Mouse (Mus musculus): ENCODE measurements around the gene Polr1a.

The Polr1a gene

DNA sequence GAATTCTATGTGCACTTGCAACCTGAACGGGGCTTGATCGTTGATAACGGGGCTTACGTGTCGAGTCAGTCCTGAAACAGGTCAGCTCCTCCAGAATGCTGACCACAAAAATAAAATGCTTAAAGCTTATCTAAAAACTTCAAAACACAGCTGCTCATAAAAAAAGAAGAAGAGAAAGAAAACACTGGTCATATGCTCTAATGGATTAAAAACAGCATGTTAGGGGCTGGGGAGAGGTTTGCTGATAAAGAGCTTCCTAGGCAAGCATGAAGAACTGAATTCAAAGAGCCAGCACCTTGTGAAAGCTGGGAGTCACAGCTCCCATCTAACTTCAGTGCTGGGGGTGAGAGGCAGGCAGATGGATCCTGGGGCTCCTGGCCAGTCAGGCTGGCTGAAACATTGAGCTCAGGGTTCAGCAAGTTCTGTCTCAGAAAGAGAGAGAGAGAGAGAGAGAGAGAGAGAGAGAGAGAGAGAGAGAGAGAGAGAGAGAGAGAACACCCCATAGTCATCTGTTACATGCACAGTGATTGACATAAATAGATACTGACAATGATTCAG is 92.4 kb downstream of the Polr1a start:
- no peak for DNase-seq

- no peak for DNase-seq
These were observed 98.8 kb downstream of the Polr1a start for GRCm38 (mm10) chr6:72007411-72008212.

- DNase-seq, result no peak
These were observed 99.4 kb downstream of the Polr1a start for GRCm38 (mm10) chr6:72008213-72008655.

- no peak for DNase-seq
These were observed 100.6 kb downstream of the Polr1a start for GRCm38 (mm10) chr6:72009454-72009853.

DNA sequence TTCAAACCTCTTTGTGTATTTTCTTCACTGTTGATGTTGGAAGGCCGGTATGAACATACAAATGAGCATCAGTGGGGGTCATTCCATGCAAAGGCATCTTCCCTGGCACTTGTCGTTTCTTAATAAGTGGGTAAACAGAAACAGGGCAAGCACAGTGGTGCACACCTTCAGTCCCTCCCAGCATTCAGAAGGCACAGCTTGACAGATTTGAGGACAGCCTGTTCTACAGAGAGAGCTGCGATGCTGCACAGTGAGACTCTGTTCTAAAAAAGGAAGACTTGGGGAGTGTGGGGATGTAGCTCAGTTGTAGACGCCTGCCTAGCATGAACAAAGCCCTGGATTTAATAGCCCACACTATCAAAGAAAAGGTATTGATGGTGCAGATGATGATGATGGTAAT is 105.2 kb downstream of the Polr1a start:
- no peak for DNase-seq

- no peak for DNase-seq
These were observed 109.2 kb downstream of the Polr1a start for GRCm38 (mm10) chr6:72018052-72018451.

GRCm38 (mm10) chr6:72025497-72025896 is 116.6 kb downstream of the Polr1a start:
- DNase-seq, result no peak

- DNase-seq, result no peak
These were observed 119.2 kb downstream of the Polr1a start for GRCm38 (mm10) chr6:72028079-72028478.

GRCm38 (mm10) chr6:72029674-72030073 is 120.8 kb downstream of the Polr1a start:
- DNase-seq, result no peak
